Mouse (Mus musculus) layer of hippocampus, adult 6 months (tissue): ENCODE results near the gene Lipm. TPM values are rescaled to one million over a fixed set of nuclear protein-coding genes. Genes with fewer than 3 reads are reported as not detected.

Experiments used
- long read RNA-seq, 2 experiments: library from polyadenylated mRNA; unstranded; transcript quantifications; one replicate each; pipeline ENCODE4 v2.0.0; 2019 to 2020
- microRNA-seq: library from miRNA; unstranded; fragments of <30 nt; microRNA quantifications from one replicate; pipeline ENCODE4 v1.2.0, GENCODE M21; 2020
- polyA plus RNA-seq: library from polyadenylated mRNA; unstranded; fragments of <200 nt; fragmentation: Nextera tagmentation; gene quantifications from 2 replicates; pipeline ENCODE4 v1.2.3, GENCODE M21; 2021

Lipm gene
- polyA plus RNA-seq = 0.16 TPM in 1 of 2 replicates, not detected in the other
- long read RNA-seq, experiment 1 = 0 reads
- long read RNA-seq, experiment 2, partial matches to known transcripts = 2 of 2 reads
- long read RNA-seq, experiment 2, other reads (novel, unspliced or antisense) = 0 of 2 reads

GRCm38 (mm10) chr19:34100633-34101032, at the start of gene Lipm:
TSS of gene Lipm (plus strand) at chr19:34100933.

GRCm38 (mm10) chr19:34066779-34067472, 33.8 kb upstream of the Lipm start, which contains the start of gene Lipn:
TSS of gene Lipn (plus strand) at chr19:34067358.

DNA sequence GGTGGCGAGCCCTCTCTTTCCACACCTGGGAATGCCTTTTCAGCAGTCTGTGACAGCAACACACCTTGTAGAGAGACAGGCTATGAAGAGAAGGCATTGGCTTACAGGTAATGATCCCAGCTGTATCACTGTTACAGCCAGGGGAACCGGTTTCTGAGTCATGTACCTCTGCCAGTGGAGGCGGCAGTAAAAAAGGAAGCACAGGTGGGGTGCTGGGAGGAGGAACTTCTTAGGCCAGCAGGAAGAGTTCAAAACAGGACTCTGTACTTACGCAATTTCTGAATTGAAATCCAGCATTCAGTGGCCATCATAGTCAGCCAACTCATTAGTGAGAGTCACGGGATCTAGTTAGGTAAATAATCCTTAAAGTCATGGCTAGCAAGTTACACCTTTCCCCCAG, 65.2 kb downstream of the Lipm start, which contains the start of gene Ankrd22:
Ankrd22 (minus strand) TSS at position 163 of the 400 bp plus-strand sequence.

Small RNAs within 50 kb of the gene (microRNA-seq; reads per million reads assigned to microRNA genes)
- not detected for gene Gm23334

Other genes with a start within 250 kb of the Lipm start
- not detected in 2 replicates for gene Lipf, start 139.7 kb upstream of the Lipm start, polyA plus RNA-seq
- not detected in 2 replicates for gene Lipk, start 92.6 kb upstream of the Lipm start, polyA plus RNA-seq
- gene Lipn, start 33.6 kb upstream of the Lipm start, polyA plus RNA-seq = not detected in 2 replicates
- gene Ankrd22, start 65.1 kb downstream of the Lipm start, polyA plus RNA-seq = not detected in 2 replicates
- gene Stambpl1, start 91.3 kb downstream of the Lipm start, polyA plus RNA-seq = 13.2 and 15.5 TPM in 2 replicates
- gene Acta2, start 154.7 kb downstream of the Lipm start, polyA plus RNA-seq = 8.1 and 10.5 TPM in 2 replicates
- gene Fas, start 189.7 kb downstream of the Lipm start, polyA plus RNA-seq = 3.2 and 3.5 TPM in 2 replicates